Mouse (Mus musculus): Measurements from ENCODE around the gene Tbccd1.
A peak's percentile ranks its signal among the peaks of the same experiment; 100 is the strongest.
"Not testable (repeated sequence)": the region's sequence is repeated elsewhere in the genome, so short reads cannot be mapped to it uniquely, and the experiment has no call there.

The Tbccd1 gene

DNA sequence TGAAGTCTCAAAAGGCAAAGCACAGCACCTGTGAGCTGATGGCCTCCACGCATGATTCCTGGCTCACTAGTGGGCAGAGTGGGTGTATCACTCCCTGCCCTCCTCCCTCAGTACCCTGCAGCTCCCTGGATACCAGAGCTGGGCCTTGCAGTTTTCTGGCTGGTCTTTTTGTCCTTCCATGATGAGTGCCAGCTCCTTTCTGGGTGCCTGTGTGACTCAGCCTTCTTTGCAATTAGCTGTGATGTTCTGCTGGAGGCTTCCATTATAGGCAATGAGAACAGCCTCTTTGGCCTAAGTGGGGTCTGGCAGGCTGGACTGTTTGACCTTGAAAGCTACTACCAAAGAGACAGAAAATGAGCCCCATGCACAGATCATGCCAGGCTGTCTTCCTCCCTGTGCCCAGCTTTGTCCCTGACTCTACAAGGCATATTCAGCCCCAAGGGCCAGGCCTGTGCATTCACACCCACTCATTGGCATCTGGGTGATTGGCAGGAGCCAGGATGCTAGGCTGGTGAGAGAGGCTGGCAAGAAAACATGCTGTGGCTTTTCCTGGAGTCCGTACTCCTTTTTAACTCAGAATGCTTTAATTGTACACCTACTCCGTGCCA lies 78.1 kb downstream of the Tbccd1 start:
- DNase-seq (ENCODE audit: low read depth): no peak

GRCm38 (mm10) chr16:22778296-22778695 lies 79.2 kb downstream of the Tbccd1 start:
- DNase-seq (ENCODE audit: low read depth): not testable (repeated sequence)

DNA sequence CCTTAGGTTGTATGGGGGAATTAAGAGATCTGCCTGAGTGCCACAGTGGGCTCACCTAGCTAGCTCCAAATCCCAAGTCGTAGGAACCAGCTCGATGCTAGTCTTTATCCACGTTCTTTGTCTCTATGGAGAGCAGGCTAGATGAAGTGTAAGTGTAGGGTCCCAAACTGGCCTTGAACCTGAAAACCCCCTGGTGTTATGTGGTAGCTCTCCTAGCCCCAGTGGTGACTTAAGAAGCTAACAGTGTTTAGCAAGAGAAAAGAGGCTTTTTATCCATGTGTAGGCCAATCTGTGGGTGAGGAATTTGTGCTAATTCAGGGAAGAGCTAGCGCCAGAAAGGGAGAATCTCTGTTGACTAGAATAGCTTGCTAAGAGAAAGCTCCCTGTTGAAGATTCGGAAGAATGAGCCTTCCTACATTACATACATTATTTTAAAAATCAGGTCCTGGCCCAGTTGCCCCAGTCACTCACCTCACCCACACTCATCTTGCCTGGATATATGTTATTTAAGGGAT lies 81.9 kb downstream of the Tbccd1 start:
- no peak for DNase-seq (ENCODE audit: low read depth)

- DNase-seq (ENCODE audit: low read depth): no peak
These were observed 88.8 kb downstream of the Tbccd1 start for GRCm38 (mm10) chr16:22768661-22769060.

DNA sequence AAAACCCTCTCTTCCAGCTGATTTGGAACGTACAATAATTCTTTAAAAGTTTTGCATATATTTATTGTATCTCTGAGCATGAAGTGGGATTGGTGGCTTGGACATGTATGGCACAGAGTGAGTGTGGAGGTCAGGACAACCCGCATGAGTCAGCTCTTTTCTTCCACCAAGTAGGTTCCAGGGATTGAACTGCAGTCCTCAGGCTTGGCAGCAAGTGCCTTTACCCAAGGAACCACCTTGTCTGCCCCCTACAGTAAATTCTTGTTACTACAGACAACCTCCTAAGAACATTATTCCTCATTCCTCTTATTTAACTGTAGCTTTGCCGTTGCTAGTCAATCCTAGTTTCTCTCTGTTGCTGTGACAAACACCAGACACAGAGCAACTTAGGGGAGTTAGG lies 90.1 kb downstream of the Tbccd1 start:
- DNase-seq (ENCODE audit: low read depth): peak; percentile 59

DNA sequence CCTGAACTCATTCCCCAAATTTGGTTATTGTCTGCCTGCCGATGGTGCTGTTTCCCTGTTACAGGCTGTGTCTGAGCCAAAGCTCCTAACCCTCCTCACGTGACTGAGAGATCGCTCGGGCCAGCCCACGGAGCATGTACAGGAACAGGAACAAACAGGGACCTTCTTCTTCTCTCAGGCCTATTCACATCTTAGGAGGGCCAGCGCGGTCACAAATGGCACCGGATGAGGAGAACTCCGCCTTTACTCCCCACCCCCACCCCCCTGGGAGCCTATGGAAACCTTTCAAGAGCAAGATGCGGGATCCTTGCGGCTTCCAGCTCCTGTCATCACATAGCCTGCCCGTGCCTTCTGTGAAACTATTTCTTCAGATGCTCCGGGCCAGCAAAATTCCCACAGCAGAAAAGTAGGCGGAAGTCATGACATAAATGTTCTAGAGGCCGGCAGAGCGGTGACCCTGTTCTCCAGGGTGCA lies 90.7 kb downstream of the Tbccd1 start:
- DNase-seq (ENCODE audit: low read depth): no peak

DNA sequence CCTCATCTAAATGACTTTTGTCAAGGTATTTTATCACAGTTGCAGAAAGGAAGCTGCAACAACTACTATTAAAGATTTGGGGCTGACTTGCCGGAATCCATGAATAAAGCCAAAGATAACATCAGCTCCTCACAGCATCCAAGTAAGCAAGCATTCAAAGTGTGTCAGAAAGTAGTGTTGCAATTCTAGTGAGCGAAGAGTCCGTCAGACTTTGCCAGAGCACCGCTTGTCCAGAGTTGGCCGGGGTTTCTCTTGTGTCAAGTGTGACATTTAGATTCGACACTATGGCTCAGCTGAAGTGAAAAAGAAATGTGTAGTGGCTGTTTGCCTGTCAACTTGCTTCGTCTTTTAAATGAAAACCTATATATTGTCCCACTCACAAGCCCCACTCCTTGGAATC lies 91.9 kb downstream of the Tbccd1 start:
- DNase-seq (ENCODE audit: low read depth): no peak

Measured in 416B (cell line).